Mouse (Mus musculus): ENCODE measurements around the gene Slco4a1.

Slco4a1 gene

DNA sequence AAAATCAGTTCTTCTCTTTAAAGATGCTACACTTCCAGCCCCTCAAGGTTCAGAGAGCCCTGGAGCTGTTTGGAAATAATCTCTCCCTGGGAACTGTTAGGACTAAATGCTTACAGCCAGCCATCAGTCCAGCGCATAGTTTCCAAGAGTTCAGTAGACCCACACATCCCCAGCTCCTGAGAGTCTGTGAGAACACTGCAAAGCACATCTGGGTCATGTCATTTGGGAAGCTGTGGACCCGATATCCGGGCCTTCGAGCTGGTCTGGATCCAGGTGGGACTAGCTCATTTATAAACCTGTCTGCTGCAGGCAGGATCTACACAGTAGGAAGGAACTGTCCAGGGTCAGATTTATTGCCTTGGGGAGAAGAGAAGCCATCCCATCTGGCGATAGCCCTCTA lies 54.8 kb downstream of the Slco4a1 start:
- no peak for DNase-seq

DNA sequence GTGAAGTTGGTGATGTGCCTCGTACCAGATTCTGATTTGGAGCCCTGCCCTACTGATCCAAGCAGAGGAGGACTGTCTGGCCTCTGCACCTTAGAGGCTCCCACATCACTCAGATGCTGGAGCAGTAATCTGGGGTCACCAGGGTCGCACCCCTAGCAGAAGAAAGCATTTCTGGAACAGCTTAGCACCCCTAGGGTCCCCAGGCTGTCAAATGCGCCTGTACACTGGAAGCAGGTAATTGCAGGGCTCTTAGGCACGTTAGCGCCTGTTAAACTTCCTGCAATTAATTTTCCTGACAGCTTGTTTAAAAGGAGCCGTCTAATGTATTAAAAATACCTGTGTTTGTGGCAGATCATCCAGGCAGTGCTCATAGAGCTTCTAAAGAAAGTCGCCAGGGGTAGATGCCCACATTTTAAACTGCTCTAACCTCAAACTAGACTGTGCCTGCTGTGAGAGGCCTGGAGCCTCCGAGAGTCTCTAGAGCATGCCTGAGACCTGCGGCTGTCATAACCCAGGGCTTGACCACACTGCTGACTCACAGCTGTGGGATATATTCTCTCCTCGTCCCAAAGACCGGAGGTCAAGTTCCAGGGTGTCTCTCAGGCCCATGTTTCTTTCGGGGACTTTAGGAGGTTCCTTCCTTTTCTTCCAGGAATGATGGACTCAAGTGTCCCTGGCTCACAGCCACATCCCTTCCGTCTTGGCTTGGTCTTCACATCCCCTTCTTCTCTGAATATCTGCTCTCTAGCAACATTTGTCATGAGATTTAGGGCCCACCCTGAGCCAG lies 56.0 kb downstream of the Slco4a1 start:
- DNase-seq = no peak

GRCm38 (mm10) chr2:180513019-180513418 lies 57.0 kb downstream of the Slco4a1 start:
- no peak for DNase-seq

GRCm38 (mm10) chr2:180513835-180514234 lies 57.8 kb downstream of the Slco4a1 start:
- no peak for DNase-seq

DNA sequence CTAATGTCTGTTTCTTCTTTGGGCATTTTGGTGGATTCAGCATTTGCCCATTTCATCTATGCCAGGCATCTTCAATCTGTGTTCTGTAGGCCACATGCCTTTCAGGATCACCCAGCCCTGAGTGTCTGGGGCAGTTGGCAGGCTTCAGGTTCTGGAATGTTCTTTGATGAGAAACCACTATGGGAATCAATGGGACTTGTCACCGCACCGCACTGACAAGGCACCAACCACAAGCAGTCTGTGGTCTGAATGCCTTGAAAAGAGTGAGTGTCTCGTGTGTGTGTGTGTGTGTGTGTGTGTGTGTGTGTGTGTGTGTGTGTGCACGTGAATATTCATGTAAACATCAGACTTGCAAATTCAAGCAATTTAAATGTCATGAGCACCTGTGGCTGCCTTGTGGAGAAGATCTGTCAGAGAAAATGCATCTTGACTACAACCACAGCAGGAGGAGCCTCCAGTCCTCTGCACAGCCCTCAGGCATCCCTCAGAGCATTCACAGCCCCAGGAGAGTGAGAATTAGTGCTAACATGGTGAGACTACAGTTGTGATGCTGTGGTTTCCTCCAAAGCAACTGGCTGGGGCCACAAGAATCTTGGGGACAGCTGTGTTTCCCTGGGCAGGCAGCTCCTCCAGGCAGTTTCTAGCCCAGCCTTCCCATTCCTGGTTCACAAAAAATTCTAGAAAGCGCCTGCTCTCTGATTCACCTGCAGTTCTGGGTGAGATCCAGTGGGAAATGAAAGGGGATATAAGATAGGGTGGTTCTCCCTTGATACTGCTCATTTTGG lies 65.6 kb downstream of the Slco4a1 start:
- no peak for DNase-seq

GRCm38 (mm10) chr2:180522825-180523224 lies 66.8 kb downstream of the Slco4a1 start:
- no peak for DNase-seq
